In genomic region chr6:141380927-141381326, GRCm38 (mm10) we compare ENCODE assay signal across 7 mouse cellular contexts.
DNase-seq lines count a peak whose midpoint lies in the region; ATAC-seq and TF ChIP-seq lines count a peak whose summit lies in the region.

No protein-coding gene starts in this region.

- peak overlapping the region; percentile 36 for H3K4me2 ChIP-seq in lung, embryonic 14.5 days
- H3K4me2 ChIP-seq in heart, embryonic 16.5 days (ENCODE audit: low read depth, low read length) = peak overlapping the region; percentile 55
- peak overlapping the region; percentile 5; the same call in 1 of the 2 replicates for H3K4me2 ChIP-seq in liver, embryonic 11.5 days
- H3K4me2 ChIP-seq in stomach, embryonic 16.5 days (ENCODE audit: low read depth, low read length) = peak overlapping the region; percentile 40

- H3K27ac ChIP-seq in lung, embryonic 14.5 days (ENCODE audit: low read depth) = peak overlapping the region; percentile 5; the same call in 1 of the 2 replicates
- peak overlapping the region; percentile 63 for H3K27ac ChIP-seq in heart, embryonic 16.5 days (ENCODE audit: low read length)
- no peak overlapping the region for H3K27ac ChIP-seq in liver, embryonic 11.5 days (ENCODE audit: low read depth, low read length)
- H3K27ac ChIP-seq in stomach, embryonic 16.5 days (ENCODE audit: low read length) = peak overlapping the region; percentile 66

- no peaks in the 10 kb centered on the region for H3K36me3 ChIP-seq in lung, embryonic 14.5 days (ENCODE audit: insufficient read depth)
- H3K36me3 ChIP-seq in heart, embryonic 16.5 days (ENCODE audit: control insufficient read depth, insufficient read depth) = no peaks in the 10 kb centered on the region
- H3K36me3 ChIP-seq in liver, embryonic 11.5 days (ENCODE audit: control insufficient read depth, insufficient read depth, low read length) = no peaks in the 10 kb centered on the region
- H3K36me3 ChIP-seq in stomach, embryonic 16.5 days (ENCODE audit: control insufficient read depth, insufficient read depth, low read length) = no peaks in the 10 kb centered on the region

- 11% methylated on average over 12 of the region's 12 CpGs for WGBS in lung, embryonic 14.5 days
- 26% methylated on average over 12 of the region's 12 CpGs for whole genome bisulfite sequencing in heart, embryonic 16.5 days
- 52% methylated on average over 12 of the region's 12 CpGs for WGBS in liver, embryonic 11.5 days
- WGBS in stomach, embryonic 16.5 days = 14% methylated on average over 12 of the region's 12 CpGs

- no peaks in the 10 kb centered on the region for H3K27me3 ChIP-seq in lung, embryonic 14.5 days (ENCODE audit: insufficient read depth, low read length)
- no peaks in the 10 kb centered on the region for H3K27me3 ChIP-seq in heart, embryonic 16.5 days (ENCODE audit: control insufficient read depth, insufficient read depth, low read length)
- H3K27me3 ChIP-seq in liver, embryonic 11.5 days (replicated peaks; ENCODE audit: control insufficient read depth, insufficient read depth, low read length) = no peaks in the 10 kb centered on the region
- no peaks in the 10 kb centered on the region for H3K27me3 ChIP-seq in stomach, embryonic 16.5 days (ENCODE audit: control insufficient read depth, insufficient read depth, low read length)

- H3K9ac ChIP-seq in lung, embryonic 14.5 days = no peak overlapping the region
- H3K9ac ChIP-seq in heart, embryonic 16.5 days (ENCODE audit: low read length) = peak overlapping the region; percentile 42
- H3K9ac ChIP-seq in liver, embryonic 11.5 days (ENCODE audit: low read depth, low read length) = no peak overlapping the region
- no peak overlapping the region for H3K9ac ChIP-seq in stomach, embryonic 16.5 days (ENCODE audit: low read length)

- peak; percentile 61 for ATAC-seq in lung, embryonic 14.5 days (ENCODE audit: insufficient read depth)
- ATAC-seq in heart, embryonic 16.5 days (replicated peaks; ENCODE audit: extremely low read depth, insufficient read depth, low FRiP score) = peak; percentile 39
- peak; percentile 5; the same call in 1 of the 2 replicates for ATAC-seq in liver, embryonic 11.5 days (replicated peaks; ENCODE audit: low FRiP score)
- ATAC-seq in stomach, embryonic 16.5 days (ENCODE audit: insufficient read depth, low FRiP score) = peak; percentile 52; the same call in 1 of the 2 replicates

- H3K9me3 ChIP-seq in lung, embryonic 14.5 days (ENCODE audit: low read depth, low read length) = no peaks in the 10 kb centered on the region
- no peaks in the 10 kb centered on the region for H3K9me3 ChIP-seq in heart, embryonic 16.5 days (replicated peaks; ENCODE audit: control insufficient read depth, low read length)
- H3K9me3 ChIP-seq in liver, embryonic 11.5 days (ENCODE audit: control insufficient read depth, low read length) = no peaks in the 10 kb centered on the region
- no peaks in the 10 kb centered on the region for H3K9me3 ChIP-seq in stomach, embryonic 16.5 days (replicated peaks; ENCODE audit: control insufficient read depth, low read length)

- H3K4me3 ChIP-seq in lung, embryonic 14.5 days (ENCODE audit: low read depth, low read length) = no peak overlapping the region
- H3K4me3 ChIP-seq in heart, embryonic 16.5 days (ENCODE audit: low read length) = 0 out of 2 replicates have a peak overlapping the region, but pooled peaks have one; percentile 18
- no peak overlapping the region for H3K4me3 ChIP-seq in liver, embryonic 11.5 days (ENCODE audit: low read depth, low read length)
- peak overlapping the region; percentile 16; the same call in 1 of the 2 replicates for H3K4me3 ChIP-seq in stomach, embryonic 16.5 days (replicated peaks; ENCODE audit: low read length)

- TF ChIP-seq CTCF in lung, embryonic 14.5 days (IDR thresholded peaks at IDR 0.05; ENCODE audit: low read depth) = no peak

- H3K4me1 ChIP-seq in lung, embryonic 14.5 days (ENCODE audit: insufficient read depth) = 0 out of 2 replicates have a peak, but pooled peaks cover 6% of the 10 kb centered on the region
- H3K4me1 ChIP-seq in heart, embryonic 16.5 days (ENCODE audit: control insufficient read depth, insufficient read depth, low read length) = peaks cover 14% of the 10 kb centered on the region
- no peaks in the 10 kb centered on the region for H3K4me1 ChIP-seq in liver, embryonic 11.5 days (replicated peaks; ENCODE audit: control insufficient read depth, insufficient read depth, low read length)
- H3K4me1 ChIP-seq in stomach, embryonic 16.5 days (ENCODE audit: control insufficient read depth, insufficient read depth, low read length) = peaks cover 16% of the 10 kb centered on the region

- peak; percentile 59 for DNase-seq in lung, embryonic 14.5 days
- DNase-seq in lung, postnatal 4 days = no peak
- no peak for DNase-seq in liver, embryonic 11.5 days (ENCODE audit: low spot score)
- no peak for DNase-seq in urinary bladder, postnatal 14 days (ENCODE audit: low spot score)
- DNase-seq in urinary bladder, postnatal 10 days (ENCODE audit: low spot score) = no peak

Comparison
In these comparisons a context has a peak if more than half of its experiments do, and no peak if none do; other contexts are left out.
1. ATAC-seq: peak in every context shown above with its lines; median percentile 61 in lung, embryonic 14.5 days; 52 in stomach, embryonic 16.5 days; 39 in heart, embryonic 16.5 days; 5 in liver, embryonic 11.5 days.
2. H3K4me2 ChIP-seq: peak in every context shown above with its lines; median percentile 55 in heart, embryonic 16.5 days; 40 in stomach, embryonic 16.5 days; 36 in lung, embryonic 14.5 days; 5 in liver, embryonic 11.5 days.
3. H3K4me3 ChIP-seq: peak in heart, embryonic 16.5 days (single experiment) and stomach, embryonic 16.5 days (single experiment); none in lung, embryonic 14.5 days (single experiment) and liver, embryonic 11.5 days (single experiment).